Mouse (Mus musculus) limb, embryonic 12.5 days (tissue): Measurements from ENCODE around the gene Phactr1. TPM values are rescaled to one million over a fixed set of nuclear protein-coding genes. Genes with fewer than 3 reads are reported as not detected.
A peak's percentile ranks its signal among the peaks of the same experiment; 100 is the strongest.

Experiments
- ATAC-seq: fragments of 200-750 bp; cut with Nextera tagmentation; 2 replicates; pipeline ENCODE4 v1.8.0; 2017; ENCODE audit warnings: low read depth, moderate TSS enrichment; ENCODE audit not compliant: insufficient number of reproducible peaks, insufficient read depth, low FRiP score, low TSS enrichment
- H3K27ac ChIP-seq: fragments of 300-500 bp; sonication (generic); 2 replicates; pipeline ENCODE4 v1.5.1; 2016; ENCODE audit warnings: mild to moderate bottlenecking, moderate library complexity
- H3K27me3 ChIP-seq: fragments of 300-500 bp; sonication (generic); 2 replicates; pipeline ENCODE4 v1.6.1; 2016; ENCODE audit warnings: mild to moderate bottlenecking, moderate library complexity
- H3K36me3 ChIP-seq: fragments of 300-500 bp; sonication (generic); 2 replicates; pipeline ENCODE4 v1.6.1; 2016; ENCODE audit warnings: mild to moderate bottlenecking, moderate library complexity
- H3K4me1 ChIP-seq: fragments of 300-500 bp; sonication (generic); replicated peaks from 2 replicates; pipeline ENCODE4 v1.6.1; 2016
- H3K4me2 ChIP-seq: fragments of 300-500 bp; sonication (generic); 2 replicates; pipeline ENCODE4 v1.6.1; 2016; ENCODE audit warnings: mild to moderate bottlenecking, moderate library complexity
- H3K4me3 ChIP-seq: fragments of 300-500 bp; sonication (generic); replicated peaks from 2 replicates; pipeline ENCODE4 v1.5.1; 2016; ENCODE audit warnings: mild to moderate bottlenecking
- H3K9ac ChIP-seq: fragments of 300-500 bp; sonication (generic); replicated peaks from 2 replicates; pipeline ENCODE4 v1.6.1; 2016; ENCODE audit warnings: mild to moderate bottlenecking, moderate library complexity
- H3K9me3 ChIP-seq: fragments of 300-500 bp; sonication (generic); 2 replicates; pipeline ENCODE4 v1.6.1; 2016; ENCODE audit warnings: mild to moderate bottlenecking, moderate library complexity
- WGBS: fragments of 180-500 bp; shearing (Covaris S2); methylation state at CpG from one replicate; pipeline ENCODE4 v1.1.7; 2016; 5-methylcytosine and 5-hydroxymethylcytosine counted together
- polyA plus RNA-seq: library from polyadenylated mRNA; unstranded; fragments of >200 nt; fragmentation: Nextera tagmentation; extraction: Ambion mirVana; gene quantifications from 2 replicates; pipeline ENCODE4 v1.2.1, GENCODE M21; 2016

The Phactr1 gene
- polyA plus RNA-seq, 1 experiment from 2014 or later, result 6.8 TPM

DNA sequence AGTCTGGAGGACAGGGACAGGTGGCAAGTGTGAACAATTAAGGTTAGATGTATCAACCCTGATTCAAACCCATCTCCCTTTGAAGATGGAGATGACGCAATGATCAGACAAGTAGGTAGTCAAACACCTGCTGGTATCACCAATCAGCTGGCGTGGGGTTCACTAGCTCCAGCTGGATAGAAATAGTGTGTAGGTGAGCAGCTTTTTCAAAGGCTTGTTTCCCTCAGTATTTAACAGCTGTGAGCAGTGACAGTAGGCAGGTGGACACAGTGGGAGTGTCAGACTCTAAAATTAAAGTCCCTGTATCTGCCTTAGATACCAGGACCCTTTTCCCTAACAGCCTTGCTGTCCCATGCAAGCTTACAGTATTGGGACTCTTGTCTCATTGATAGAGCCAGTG, 221.4 kb downstream of the Phactr1 start:
- H3K27ac ChIP-seq, result no peak overlapping the region

DNA sequence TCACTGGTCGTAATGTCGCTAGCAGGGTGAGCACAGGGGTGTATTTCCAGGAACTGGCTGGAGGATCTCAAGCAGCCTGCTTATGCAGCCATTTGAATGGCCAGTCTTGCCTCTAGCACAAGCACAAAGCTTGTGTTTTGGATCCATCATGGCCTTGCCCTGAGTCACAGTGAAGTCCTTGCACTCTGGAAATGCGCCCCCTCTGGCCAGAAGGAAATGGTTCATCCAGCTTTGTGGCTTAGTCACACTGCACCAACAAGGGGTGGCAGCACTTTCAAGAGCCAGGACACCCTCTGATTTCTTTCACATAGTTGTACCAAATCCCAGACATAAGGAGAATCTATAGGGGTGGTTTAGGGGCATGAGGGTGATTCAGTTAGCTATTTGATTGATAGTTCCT, 222.4 kb downstream of the Phactr1 start:
- H3K36me3 ChIP-seq, result no peaks in the 10 kb centered on the region
- no peak overlapping the region for H3K27ac ChIP-seq
- no peaks in the 10 kb centered on the region for H3K4me1 ChIP-seq
- H3K9me3 ChIP-seq, result no peaks in the 10 kb centered on the region
- ATAC-seq, result no peak
- WGBS, result 87% methylated on average over 3 of the region's 3 CpGs
- no peak overlapping the region for H3K9ac ChIP-seq
- H3K4me3 ChIP-seq, result no peak overlapping the region
- H3K27me3 ChIP-seq, result no peaks in the 10 kb centered on the region
- no peak overlapping the region for H3K4me2 ChIP-seq

More for the DNA sequence above, 221.4 kb downstream of the Phactr1 start:
- WGBS, result 93% methylated on average over 2 of the region's 2 CpGs
- no peaks in the 10 kb centered on the region for H3K36me3 ChIP-seq
- no peaks in the 10 kb centered on the region for H3K27me3 ChIP-seq
- no peaks in the 10 kb centered on the region for H3K9me3 ChIP-seq
- ATAC-seq, result no peak
- H3K9ac ChIP-seq, result no peak overlapping the region
- no peak overlapping the region for H3K4me2 ChIP-seq
- H3K4me3 ChIP-seq, result no peak overlapping the region
- H3K4me1 ChIP-seq, result no peaks in the 10 kb centered on the region

DNA sequence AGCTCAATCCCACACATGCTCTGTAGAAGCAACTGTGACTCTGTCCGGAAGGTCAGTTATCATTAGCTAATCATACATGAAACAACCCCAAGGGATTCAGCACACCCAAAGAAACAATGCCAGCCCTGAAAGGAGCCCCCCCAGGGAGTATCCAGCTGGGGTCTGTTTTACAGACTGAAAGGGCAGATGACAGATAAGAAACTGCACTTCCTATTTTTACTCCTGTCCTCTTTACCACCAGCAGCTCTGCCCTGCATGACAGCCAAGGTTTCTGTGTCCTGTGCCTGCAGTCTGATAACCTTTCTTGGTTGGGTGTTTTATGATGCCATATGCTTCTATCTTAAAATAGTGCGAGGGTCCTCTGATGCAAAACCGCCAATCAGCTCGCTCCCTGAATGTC, 225.4 kb downstream of the Phactr1 start:
- H3K36me3 ChIP-seq, result no peaks in the 10 kb centered on the region

DNA sequence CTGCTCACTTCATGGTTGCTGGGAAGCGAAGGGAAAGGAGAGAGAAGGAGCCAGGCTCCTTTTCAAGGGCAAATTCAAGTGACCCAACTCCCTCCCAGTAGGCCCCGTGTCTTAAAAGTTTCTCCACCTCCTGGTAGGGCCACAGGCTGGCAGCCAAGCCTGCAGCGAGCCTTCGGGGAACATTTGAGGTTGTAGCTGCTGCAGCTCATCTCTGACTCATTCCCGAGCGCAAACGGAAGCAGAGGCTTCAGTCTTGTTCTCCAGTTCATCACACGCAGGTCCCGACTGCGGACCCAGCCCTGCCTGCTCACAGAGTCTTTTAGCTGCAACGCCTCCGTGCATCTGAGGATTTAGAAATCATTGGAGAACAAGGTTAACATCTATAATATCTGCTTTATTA, 226.6 kb downstream of the Phactr1 start:
- ATAC-seq, result no peak
- WGBS, result 87% methylated on average over 12 of the region's 12 CpGs
- H3K4me1 ChIP-seq, result no peaks in the 10 kb centered on the region

More for the DNA sequence above, 225.4 kb downstream of the Phactr1 start:
- Histone ChIP-seq H3K27me3 (no peaks in the 10 kb centered on the region), H3K27ac (no peak overlapping the region), H3K4me2 (no peak overlapping the region), H3K9ac (no peak overlapping the region), H3K4me3 (no peak overlapping the region), H3K4me1 (no peaks in the 10 kb centered on the region), H3K9me3 (no peaks in the 10 kb centered on the region)
- ATAC-seq, result no peak
- 89% methylated on average over 4 of the region's 4 CpGs for WGBS

DNA sequence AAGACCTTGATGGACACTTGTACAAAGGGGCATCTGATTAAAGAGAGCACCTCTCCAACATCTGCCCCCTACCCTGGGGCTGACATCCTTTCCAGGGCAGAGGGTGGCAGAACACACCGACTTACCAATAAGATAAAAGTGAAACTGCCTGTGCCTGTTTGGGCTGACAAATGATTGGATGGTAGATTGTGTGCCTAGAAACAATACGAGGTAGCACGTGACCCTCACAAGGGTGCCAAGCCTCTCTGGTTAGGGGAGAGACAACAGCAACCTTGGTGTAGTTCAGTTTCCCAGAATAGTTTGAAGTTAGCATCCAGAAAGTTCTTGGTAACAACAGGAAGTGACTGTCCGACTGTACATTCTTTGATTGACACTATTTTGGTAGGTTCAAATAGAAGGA, 234.7 kb downstream of the Phactr1 start:
- H3K36me3 ChIP-seq, result no peaks in the 10 kb centered on the region
- no peak overlapping the region for H3K27ac ChIP-seq
- no peak overlapping the region for H3K4me2 ChIP-seq
- H3K4me3 ChIP-seq, result no peak overlapping the region
- peaks cover 37% of the 10 kb centered on the region for H3K27me3 ChIP-seq
- WGBS, result 71% methylated on average over 4 of the region's 4 CpGs
- no peak for ATAC-seq
- H3K4me1 ChIP-seq, result peaks cover 16% of the 10 kb centered on the region
- no peak overlapping the region for H3K9ac ChIP-seq
- H3K9me3 ChIP-seq, result no peaks in the 10 kb centered on the region

More for the DNA sequence above, 226.6 kb downstream of the Phactr1 start:
- Histone ChIP-seq H3K9ac (no peak overlapping the region), H3K27me3 (no peaks in the 10 kb centered on the region), H3K36me3 (no peaks in the 10 kb centered on the region), H3K4me3 (no peak overlapping the region), H3K4me2 (no peak overlapping the region), H3K9me3 (no peaks in the 10 kb centered on the region), H3K27ac (no peak overlapping the region)

DNA sequence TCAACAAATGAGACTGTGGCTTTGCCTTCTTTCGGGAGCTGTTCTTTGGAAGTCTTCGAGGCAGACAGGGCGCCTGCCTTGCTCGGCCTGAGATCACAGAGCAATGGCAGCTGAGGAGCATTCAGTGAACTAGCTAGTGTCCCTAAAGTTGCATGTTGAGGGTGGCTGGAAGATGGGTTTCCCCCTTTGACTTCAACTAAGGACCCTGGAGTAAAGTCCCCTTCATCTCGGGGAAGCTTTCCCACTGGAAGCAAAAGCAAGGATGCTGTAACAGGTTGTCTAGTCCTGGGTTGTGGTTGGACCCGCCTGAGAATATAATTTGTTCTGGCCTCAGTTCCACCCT, 235.4 kb downstream of the Phactr1 start:
- Histone ChIP-seq H3K27me3 (peaks cover 37% of the 10 kb centered on the region), H3K36me3 (no peaks in the 10 kb centered on the region), H3K4me1 (peaks cover 16% of the 10 kb centered on the region), H3K27ac (no peak overlapping the region), H3K4me3 (peak overlapping the region; percentile 69), H3K9me3 (no peaks in the 10 kb centered on the region), H3K4me2 (peak overlapping the region; percentile 100), H3K9ac (peak overlapping the region; percentile 69)
- ATAC-seq, result no peak
- WGBS, result 13% methylated on average over 6 of the region's 6 CpGs

DNA sequence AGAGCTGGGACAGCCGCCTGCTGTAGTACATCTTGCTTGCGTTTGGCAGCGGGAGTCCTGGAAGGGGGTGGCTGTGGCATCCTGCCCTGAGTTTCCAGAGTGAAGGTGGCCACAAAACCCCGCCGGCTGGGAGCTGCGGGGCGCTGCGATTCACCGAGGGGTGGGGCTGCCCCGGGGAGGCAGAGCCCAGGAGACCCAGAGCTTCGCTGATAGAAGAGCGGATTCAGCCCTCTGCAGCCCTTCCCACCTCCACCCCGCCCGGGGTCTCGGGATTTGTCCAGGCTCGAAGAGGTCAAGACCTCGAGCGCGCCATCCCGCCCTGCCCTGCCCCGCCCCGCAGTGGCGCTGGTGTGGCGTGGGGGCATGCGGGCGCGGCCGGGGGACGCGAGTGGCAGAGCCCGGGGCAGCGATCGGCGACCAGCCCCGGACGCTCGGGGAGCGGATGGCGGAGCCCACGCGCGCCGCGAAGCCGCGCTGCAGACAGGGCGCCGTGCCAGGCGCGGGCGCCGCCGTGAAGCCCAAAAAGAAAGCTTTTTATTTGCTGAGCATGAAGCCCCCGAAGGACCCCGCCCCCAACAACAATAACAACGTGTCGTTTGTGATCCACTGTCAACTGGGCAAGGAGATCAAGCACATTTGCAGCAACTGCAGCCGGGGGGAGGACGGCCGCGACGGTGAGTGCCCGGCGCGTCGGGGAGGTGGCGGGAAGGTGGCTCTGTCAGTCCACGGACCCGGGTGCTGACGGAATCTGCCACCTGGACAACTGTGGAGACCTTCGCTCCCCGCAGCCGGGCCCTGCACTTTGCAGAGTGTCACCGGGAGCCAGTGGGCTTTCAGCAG, 236.0 kb downstream of the Phactr1 start:
- H3K9me3 ChIP-seq, result no peaks in the 10 kb centered on the region
- H3K27ac ChIP-seq, result no peak overlapping the region
- peaks cover 16% of the 10 kb centered on the region for H3K4me1 ChIP-seq
- H3K4me3 ChIP-seq, result peak overlapping the region; percentile 69
- ATAC-seq, result no peak
- no peaks in the 10 kb centered on the region for H3K36me3 ChIP-seq
- H3K4me2 ChIP-seq, result peak overlapping the region; percentile 100
- H3K9ac ChIP-seq, result peak overlapping the region; percentile 69
- H3K27me3 ChIP-seq, result peaks cover 37% of the 10 kb centered on the region
- WGBS, result under 1% methylated on average over 68 of the region's 74 CpGs

DNA sequence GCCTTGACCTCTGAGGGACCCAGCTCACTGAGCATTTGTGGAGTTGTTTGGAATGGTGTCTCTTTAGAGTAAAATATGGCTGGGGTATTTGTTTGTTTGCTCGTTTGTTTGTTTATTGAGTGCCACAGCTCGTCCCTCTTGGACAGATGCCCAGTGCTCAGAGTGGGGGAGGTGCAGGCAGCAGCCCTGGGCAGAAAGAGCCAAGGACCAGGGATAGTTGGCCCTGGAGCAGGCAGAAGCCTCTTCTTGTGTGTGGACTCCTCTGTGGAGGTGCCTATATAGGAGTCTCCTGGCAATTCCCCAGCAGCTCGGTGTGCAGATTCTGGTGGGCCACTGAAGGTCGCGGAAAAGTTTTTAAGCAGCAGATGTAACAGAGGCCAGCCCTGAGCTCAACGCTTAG, 236.8 kb downstream of the Phactr1 start:
- H3K9ac ChIP-seq, result no peak overlapping the region
- ATAC-seq, result no peak
- no peak overlapping the region for H3K27ac ChIP-seq

DNA sequence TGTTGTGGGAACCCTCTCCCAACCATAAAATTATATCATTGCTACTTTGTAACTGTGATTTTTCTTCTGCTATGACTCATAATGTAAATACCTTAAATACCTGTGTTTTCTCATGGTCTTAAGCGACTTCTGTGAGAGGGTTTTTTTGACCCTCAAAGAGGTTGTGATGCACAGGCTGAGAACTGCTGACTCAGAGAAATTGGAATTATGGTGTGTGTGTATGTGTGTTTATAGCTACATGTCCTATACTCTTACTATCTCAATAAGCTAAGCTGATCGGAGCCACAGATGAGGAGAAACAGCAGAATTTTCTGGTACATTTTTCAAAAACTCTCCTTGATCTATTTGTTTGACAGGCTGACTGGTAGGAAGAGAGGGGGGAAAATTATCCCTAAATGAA, 239.6 kb downstream of the Phactr1 start:
- no peaks in the 10 kb centered on the region for H3K9me3 ChIP-seq
- no peak for ATAC-seq
- no peak overlapping the region for H3K4me3 ChIP-seq
- no peaks in the 10 kb centered on the region for H3K36me3 ChIP-seq
- no peak overlapping the region for H3K27ac ChIP-seq
- 84% methylated on average over 2 of the region's 2 CpGs for WGBS
- peaks cover 16% of the 10 kb centered on the region for H3K4me1 ChIP-seq
- H3K9ac ChIP-seq, result no peak overlapping the region
- H3K27me3 ChIP-seq, result peaks cover 33% of the 10 kb centered on the region
- H3K4me2 ChIP-seq, result no peak overlapping the region

More for the DNA sequence above, 236.8 kb downstream of the Phactr1 start:
- Histone ChIP-seq H3K4me2 (peak overlapping the region; percentile 100), H3K27me3 (peaks cover 37% of the 10 kb centered on the region), H3K4me1 (peaks cover 16% of the 10 kb centered on the region), H3K9me3 (no peaks in the 10 kb centered on the region), H3K4me3 (peak overlapping the region; percentile 69), H3K36me3 (no peaks in the 10 kb centered on the region)
- WGBS, result 20% methylated on average over 6 of the region's 6 CpGs

DNA sequence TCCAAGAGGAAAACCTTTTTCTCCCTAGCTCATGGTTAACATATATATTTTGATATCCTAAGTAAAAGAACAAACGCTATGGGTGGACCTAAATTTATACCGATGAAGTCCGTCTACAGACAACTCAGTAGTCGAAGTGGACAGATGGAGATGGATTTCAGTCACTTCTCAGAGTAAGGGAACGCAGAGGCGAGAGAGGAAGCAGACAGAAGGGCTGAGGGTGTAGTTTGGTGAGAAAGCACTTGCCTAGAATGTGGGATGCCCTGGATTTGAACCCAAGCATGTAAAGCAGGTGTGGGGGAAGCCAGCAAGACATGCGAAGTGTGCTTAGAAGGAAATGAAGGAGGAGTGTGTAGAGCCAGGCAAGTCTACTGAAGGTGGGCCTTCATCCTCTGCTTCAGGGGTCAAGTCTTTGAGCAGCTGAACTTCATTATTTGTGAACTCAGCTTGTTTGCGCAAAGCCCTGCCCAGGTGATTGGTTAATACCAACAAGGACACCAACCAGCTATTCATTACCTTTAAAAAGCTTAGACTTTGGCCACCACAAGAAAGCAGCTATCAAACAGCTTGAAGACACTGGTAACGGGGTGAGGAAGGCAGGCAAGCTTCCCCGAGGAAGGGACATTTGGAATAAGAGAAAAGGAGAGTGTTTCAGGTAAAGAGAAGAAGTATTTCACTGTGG, 241.5 kb downstream of the Phactr1 start:
- no peak for ATAC-seq
- Histone ChIP-seq H3K9ac (no peak overlapping the region), H3K4me1 (peaks cover 10% of the 10 kb centered on the region), H3K27ac (no peak overlapping the region), H3K4me2 (no peak overlapping the region), H3K36me3 (no peaks in the 10 kb centered on the region), H3K9me3 (no peaks in the 10 kb centered on the region), H3K27me3 (peaks cover 16% of the 10 kb centered on the region), H3K4me3 (no peak overlapping the region)
- WGBS, result 87% methylated on average over 10 of the region's 10 CpGs

DNA sequence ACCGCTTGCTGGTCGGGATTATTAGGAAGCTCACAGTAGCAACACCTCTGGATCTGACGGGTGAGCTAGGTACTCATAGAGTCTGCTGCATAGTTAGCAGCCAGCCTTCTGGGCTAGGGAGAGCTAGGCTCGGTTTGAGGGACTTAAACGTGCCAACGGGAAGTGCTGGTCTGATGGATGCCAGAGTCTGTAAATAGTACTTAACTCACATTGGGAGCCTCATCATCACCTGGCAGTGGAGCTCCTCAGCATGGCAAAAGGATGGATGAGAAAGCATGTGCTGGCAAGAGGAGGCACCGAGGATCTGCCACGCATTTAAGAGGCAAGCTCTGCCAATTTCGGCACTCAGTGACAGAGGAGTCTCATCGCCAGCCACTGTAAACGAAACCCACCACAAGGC, 247.4 kb downstream of the Phactr1 start:
- Histone ChIP-seq H3K27ac (no peak overlapping the region), H3K4me1 (peaks cover 18% of the 10 kb centered on the region), H3K9ac (no peak overlapping the region), H3K4me2 (no peak overlapping the region), H3K4me3 (no peak overlapping the region), H3K9me3 (peaks cover 15% of the 10 kb centered on the region), H3K36me3 (no peaks in the 10 kb centered on the region), H3K27me3 (no peaks in the 10 kb centered on the region)
- WGBS, result 95% methylated on average over 11 of the region's 11 CpGs
- ATAC-seq, result no peak
